Mouse (Mus musculus) cerebellum, adult 11 months (tissue): ENCODE measurements at regions not wholly inside any gene's neighbourhood (a gene's known extent, or its start where the extent isn't known, plus 50 kb on each side); places are given as distances from the start of the nearest gene placed in this dataset.

Source experiments
- DNase-seq: peaks from one replicate; pipeline ENCODE4 v3.0.0; 2022

DNA sequence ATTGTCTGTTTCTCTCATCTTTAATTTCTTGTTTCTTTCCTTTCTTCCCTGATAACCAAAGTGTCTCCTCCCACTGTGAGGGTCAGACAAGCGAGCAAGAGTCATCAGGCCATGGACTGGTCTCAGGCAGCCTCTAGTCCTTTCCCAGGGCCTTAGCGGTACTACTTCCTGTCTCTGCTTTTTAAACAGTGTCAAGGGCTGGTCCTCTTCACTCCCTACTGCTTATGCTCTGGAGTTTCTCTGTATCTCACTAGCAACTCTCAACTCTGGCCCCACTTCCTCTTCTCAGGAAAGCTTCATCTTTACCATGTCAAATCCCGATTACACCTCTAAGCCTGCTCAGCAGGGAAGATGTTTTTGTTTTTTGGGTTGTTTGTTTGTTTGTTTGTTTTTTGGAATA lies 124.1 kb downstream of the Pten start:
- DNase-seq = no peak

- no peak for DNase-seq
These were observed 127.0 kb downstream of the Pten start for GRCm38 (mm10) chr19:32884279-32884678.

- DNase-seq = no peak
These were observed 128.3 kb downstream of the Pten start for GRCm38 (mm10) chr19:32885481-32886131.

- no peak for DNase-seq
These were observed 129.9 kb downstream of the Pten start for GRCm38 (mm10) chr19:32887190-32887589.

- DNase-seq = no peak
These were observed 131.5 kb downstream of the Pten start for GRCm38 (mm10) chr19:32888616-32889305.

DNA sequence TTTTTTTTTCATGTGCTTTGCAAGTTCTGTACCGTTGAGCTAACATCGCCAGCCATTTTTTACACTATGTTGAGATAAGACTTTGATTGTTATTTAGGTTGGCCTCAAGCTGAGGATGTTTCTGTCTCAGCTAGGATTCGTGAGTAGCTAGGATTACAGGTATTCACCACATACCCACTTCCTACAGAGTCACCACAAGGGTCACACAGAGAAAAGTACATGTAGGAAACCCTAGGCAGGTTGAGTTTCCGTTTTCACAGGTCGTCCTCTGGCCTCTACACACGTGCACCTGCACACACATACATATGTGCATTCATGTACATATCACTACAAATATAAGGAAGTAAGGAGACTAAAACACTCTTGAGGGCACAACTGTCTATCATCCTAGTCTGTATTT lies 133.5 kb downstream of the Pten start:
- DNase-seq = no peak

- no peak for DNase-seq
These were observed 135.2 kb downstream of the Pten start for GRCm38 (mm10) chr19:32892469-32892868.

GRCm38 (mm10) chr19:32903454-32904108 lies 146.3 kb downstream of the Pten start:
- DNase-seq = no peak

DNA sequence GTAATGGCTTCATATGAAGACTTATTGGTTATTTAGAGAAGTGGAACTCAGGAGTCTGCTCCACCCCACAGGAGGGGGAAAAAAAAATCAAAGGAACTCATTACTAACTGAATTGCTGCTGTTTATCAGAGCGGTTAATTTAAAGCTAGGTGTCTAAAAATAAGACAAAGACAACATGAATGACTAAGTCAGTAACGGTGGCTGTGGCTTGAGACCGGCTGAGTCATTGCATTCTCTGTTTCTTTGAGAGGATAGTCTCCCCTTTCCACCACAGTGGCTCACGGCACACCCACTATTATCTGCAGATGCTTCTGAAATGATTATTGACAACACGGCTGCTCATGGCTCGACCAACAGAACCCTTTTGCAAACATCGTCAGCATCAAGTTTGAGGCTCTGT lies 147.2 kb downstream of the Pten start:
- no peak for DNase-seq

DNA sequence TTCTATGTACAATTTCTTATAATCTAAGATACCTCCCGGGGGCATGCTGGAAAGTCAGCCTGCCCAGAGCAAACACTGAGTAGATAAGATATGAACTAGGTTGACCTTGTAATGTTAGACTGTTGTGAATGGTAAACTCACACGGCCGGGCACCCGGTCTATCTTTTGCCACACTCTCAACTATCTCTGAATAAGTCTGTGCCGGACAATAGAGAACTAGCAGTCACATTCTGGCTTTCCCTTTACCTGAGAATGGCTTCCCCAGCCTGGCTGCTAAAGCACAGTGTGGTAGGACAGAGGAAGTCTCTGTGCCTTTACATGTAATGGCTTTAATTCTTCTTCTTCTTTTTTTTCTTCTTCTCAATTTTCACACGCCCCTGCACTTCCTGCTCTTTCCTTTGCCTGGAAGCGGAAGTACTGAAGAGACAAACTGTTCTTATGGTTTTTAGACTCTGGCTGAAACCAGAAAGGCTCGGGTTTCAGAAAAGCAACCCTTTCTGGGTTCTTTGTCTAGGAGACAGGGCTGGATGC lies 148.7 kb downstream of the Pten start:
- DNase-seq = no peak

- DNase-seq = no peak
These were observed 149.5 kb downstream of the Pten start for GRCm38 (mm10) chr19:32906820-32907219.

GRCm38 (mm10) chr19:32910050-32910462 lies 152.8 kb downstream of the Pten start:
- DNase-seq = no peak

- no peak for DNase-seq
These were observed 155.0 kb downstream of the Pten start for GRCm38 (mm10) chr19:32912323-32912722.

DNA sequence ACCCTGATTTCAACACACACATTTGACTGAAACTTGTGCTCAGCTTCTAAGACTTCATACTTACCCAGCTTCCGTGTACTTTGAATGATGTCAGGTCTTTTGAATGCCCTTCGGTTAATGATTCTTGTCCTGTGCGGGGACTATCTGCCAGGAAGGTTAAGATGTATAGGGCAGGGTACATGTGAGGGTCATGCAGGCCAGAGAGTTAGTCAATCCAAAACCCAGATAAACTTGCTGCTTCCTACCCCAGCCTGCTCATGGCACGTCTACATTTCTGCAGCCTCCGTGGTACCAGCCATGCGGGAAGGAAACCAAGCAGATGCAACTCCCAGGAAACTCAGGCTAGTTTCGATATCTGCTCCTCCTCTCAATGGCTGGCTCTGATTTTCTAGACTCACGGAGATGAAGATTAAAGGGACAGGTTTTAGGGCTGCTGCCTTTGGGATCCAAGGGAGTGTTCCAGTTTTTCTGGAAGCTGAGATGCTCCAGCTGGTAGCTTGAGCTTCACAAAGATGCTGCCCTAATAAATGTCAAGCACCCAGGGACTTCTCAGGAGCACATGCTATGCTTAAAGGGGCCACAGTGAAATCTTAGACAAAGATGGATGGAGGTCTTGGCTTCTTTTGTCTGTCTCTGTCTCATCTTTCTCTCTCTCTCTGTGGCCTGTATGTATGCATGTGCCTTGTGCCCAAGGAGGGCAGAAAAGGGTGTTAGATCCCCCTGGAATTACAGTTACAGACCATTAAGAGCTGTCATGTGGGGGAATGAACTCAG lies 159.4 kb downstream of the Pten start:
- no peak for DNase-seq

DNA sequence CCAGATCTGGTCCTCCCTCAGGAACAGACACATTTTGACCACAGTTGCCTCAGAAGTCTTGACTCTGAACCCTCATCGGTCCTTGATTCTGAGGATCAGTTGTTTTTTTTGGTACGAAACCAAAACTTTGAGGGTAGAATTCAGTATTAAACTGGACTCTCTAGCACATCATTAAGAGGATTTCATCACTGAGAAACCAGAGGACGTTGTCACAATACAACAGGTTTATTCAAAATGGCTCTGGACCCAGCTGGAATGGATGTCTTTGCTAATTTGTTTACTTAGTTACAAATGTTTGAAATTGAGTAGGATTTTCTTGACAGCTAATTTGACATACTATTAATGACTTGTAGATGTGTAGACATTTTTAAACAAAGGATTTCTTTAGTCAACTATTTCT lies 163.7 kb downstream of the Pten start:
- no peak for DNase-seq

GRCm38 (mm10) chr19:32923911-32924310 lies 166.6 kb downstream of the Pten start:
- DNase-seq = no peak

GRCm38 (mm10) chr19:32925628-32926505 lies 168.6 kb downstream of the Pten start:
- DNase-seq = no peak

DNA sequence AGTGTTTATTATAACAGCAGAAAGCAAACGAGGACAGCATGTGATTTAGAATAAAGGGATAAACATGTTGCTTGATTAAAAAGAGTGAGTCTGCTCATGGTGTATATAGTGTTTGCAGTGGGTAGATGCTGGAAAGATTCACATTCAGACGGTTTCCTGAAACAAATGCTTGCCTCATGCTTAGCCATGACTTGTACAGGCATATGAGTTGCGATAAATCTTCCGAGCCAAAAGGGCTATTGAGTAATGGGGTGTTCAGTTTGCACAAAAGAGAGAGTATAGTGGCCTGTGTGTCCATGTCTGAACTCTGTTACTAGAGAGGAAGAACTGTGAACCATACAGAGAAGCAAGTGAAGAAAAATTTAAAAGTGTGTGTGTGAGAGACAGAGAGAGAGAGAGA lies 169.3 kb downstream of the Pten start:
- DNase-seq = no peak

DNA sequence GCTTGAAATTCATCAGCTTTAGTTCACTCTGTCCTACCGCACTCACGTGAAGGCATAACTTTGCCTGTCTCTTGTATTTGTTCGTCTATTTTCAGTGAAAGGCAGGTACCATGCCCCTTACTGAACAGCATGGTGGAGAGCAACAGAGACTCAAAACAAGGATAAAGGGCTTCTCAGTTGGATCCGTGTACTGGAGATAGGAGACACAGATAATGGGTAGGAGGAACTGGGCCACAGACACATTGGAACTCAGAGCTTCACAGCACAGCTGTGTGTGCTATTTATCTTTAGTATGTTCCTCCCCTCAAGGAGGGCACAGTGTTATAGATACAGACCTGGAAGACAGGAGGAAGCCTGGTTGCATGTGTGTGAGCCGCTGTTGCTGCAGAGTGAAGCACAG lies 176.4 kb downstream of the Pten start:
- DNase-seq = no peak

DNA sequence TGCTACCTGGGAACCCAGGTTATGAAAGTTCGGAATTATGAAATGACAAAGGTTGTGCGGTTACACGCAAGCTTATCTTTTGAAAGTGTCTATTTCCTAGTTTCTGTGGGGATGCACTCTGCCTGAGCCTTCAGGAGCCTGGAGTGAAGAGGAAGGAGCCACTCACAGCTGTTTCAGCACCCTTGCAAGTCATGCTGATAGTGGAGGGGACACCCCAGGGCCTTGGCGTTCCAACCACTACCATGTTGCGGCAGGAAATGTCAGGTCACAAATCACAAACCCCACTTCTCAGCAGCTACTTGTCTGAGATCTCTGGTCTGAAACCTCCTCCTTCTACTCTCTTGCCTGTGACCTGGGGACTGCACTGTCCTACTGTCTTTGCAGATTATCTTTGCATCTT lies 178.3 kb downstream of the Pten start:
- no peak for DNase-seq

GRCm38 (mm10) chr19:32937591-32937990 lies 180.3 kb downstream of the Pten start:
- DNase-seq = no peak

GRCm38 (mm10) chr19:32939692-32940091 lies 182.4 kb downstream of the Pten start:
- no peak for DNase-seq
